Mouse (Mus musculus) limb, embryonic 14.5 days (tissue): ENCODE data around the gene Tnrc6c. TPM values are rescaled to one million over a fixed set of nuclear protein-coding genes. Genes with fewer than 3 reads are reported as not detected.

ENCODE experiments used
- ATAC-seq: fragments of 200-750 bp; cut with Nextera tagmentation; 2 replicates; pipeline ENCODE4 v1.8.0; 2017; ENCODE audit warnings: low read depth, moderate number of reproducible peaks, moderate TSS enrichment; ENCODE audit not compliant: low FRiP score
- DNase-seq: peaks from one replicate; pipeline ENCODE4 v3.0.0-alpha.2; 2015; ENCODE audit warnings: low spot score
- H3K27ac ChIP-seq: fragments of 300-500 bp; sonication (generic); replicated peaks from 2 replicates; pipeline ENCODE4 v1.5.1; 2014; ENCODE audit warnings: low read depth, mild to moderate bottlenecking, low read length, moderate library complexity, mixed read lengths
- H3K27me3 ChIP-seq: fragments of 300-500 bp; sonication (generic); 2 replicates; pipeline ENCODE4 v1.6.1; 2014; ENCODE audit warnings: low read length, mixed read lengths; ENCODE audit not compliant: control insufficient read depth, insufficient read depth
- H3K36me3 ChIP-seq: fragments of 300-500 bp; sonication (generic); 2 replicates; pipeline ENCODE4 v1.6.1; 2014; ENCODE audit warnings: mild to moderate bottlenecking, low read length, moderate library complexity, mixed read lengths; ENCODE audit not compliant: control insufficient read depth, insufficient read depth
- H3K4me1 ChIP-seq: fragments of 300-500 bp; sonication (generic); 2 replicates; pipeline ENCODE4 v1.6.1; 2014; ENCODE audit warnings: antibody characterized with exemption, low read length, mixed read lengths; ENCODE audit not compliant: control insufficient read depth, insufficient read depth
- H3K4me2 ChIP-seq: fragments of 300-500 bp; sonication (generic); replicated peaks from 2 replicates; pipeline ENCODE4 v1.6.1; 2014; ENCODE audit warnings: low read depth, mild to moderate bottlenecking, low read length, moderate library complexity; ENCODE audit not compliant: severe bottlenecking
- H3K4me3 ChIP-seq: fragments of 300-500 bp; sonication (generic); replicated peaks from 2 replicates; pipeline ENCODE4 v1.5.1; 2014; ENCODE audit warnings: low read length
- H3K9ac ChIP-seq: fragments of 300-500 bp; sonication (generic); 2 replicates; pipeline ENCODE4 v1.6.1; 2014; ENCODE audit warnings: mild to moderate bottlenecking, low read depth, low read length, moderate library complexity; ENCODE audit not compliant: severe bottlenecking
- H3K9me3 ChIP-seq: fragments of 300-500 bp; sonication (generic); 2 replicates; pipeline ENCODE4 v1.6.1; 2016; ENCODE audit warnings: low read length; ENCODE audit not compliant: control insufficient read depth
- POLR2A ChIP-seq: fragments of 200-500 bp; IDR thresholded peaks from 2 replicates; pipeline ENCODE4 v1.8.0; 2012; ENCODE audit warnings: inconsistent platforms, mild to moderate bottlenecking, moderate library complexity, borderline replicate concordance; ENCODE audit not compliant: insufficient read depth, insufficient read length; ENCODE audit errors: extremely low read depth
- WGBS: fragments of 180-500 bp; shearing (Covaris S2); extraction: QIAGEN DNeasy Blood & Tissue Kit; methylation state at CpG from one replicate; pipeline ENCODE4 v1.1.7; 2014; 5-methylcytosine and 5-hydroxymethylcytosine counted together
- polyA plus RNA-seq, 2 experiments: library from polyadenylated mRNA; depleted of rRNA in 1 of 2; stranded (reverse) in 1 of 2; unstranded in 1 of 2; fragments of >200 nt; fragmentation: Nextera tagmentation in 1 of 2; extraction: Ambion mirVana in 1 of 2; gene quantifications; 2 replicates each; pipeline versions ENCODE4 v1.2.1 to v1.2.3; 2012 to 2014

Tnrc6c gene
- polyA plus RNA-seq, 2 experiments = 18.1 to 34.7 TPM

DNA sequence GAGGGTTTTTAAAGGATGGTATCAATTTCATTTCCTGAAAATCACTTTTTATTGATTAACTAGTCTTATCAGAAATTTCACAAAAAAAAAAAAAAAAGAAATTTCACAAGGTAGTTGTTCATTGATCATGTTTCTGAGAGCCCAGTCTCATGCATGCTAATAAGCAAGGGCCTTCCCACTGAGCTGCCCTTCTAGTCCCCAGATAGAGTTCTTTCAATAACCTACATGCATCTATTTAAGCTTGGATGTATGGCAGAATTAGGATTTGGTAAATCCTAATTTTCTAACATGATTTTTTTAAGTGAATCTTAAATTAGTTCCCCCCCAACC lies 9.7 kb downstream of the Tnrc6c start:
- Histone ChIP-seq H3K9ac (no peak overlapping the region), H3K9me3 (no peaks in the 10 kb centered on the region), H3K4me3 (no peak overlapping the region), H3K27ac (no peak overlapping the region), H3K4me1 (peaks cover 13% of the 10 kb centered on the region), H3K27me3 (no peaks in the 10 kb centered on the region), H3K4me2 (no peak overlapping the region), H3K36me3 (no peaks in the 10 kb centered on the region)
- DNase-seq (no peak), ATAC-seq (no peak)
- no peak for TF ChIP-seq POLR2A

DNA sequence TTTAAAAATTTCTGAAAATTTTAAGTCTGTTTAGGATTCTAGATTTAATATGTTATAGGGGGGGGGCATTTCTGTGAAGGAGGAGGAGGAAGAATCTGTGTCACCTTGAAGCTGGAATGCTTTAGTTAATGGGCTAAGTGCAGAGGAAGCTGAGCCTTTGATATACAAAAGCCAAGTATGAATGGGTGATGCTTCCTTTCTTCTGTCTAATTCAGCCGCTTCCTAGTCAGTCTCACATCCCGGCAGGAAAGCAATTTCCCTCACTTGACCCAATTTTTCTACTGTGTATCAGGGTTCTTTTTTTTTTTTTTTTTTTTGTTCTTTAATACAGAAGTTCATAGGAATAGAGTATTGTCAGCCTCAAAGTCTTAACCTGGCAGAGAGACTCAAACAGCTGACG lies 11.1 kb downstream of the Tnrc6c start:
- H3K4me3 ChIP-seq = no peak overlapping the region
- peaks cover 7% of the 10 kb centered on the region for H3K4me1 ChIP-seq
- H3K27me3 ChIP-seq = no peaks in the 10 kb centered on the region
- no peak overlapping the region for H3K27ac ChIP-seq
- DNase-seq (no peak), ATAC-seq (no peak)
- H3K9me3 ChIP-seq = no peaks in the 10 kb centered on the region
- no peak overlapping the region for H3K9ac ChIP-seq
- WGBS = 84% methylated on average over 3 of the region's 3 CpGs
- no peak overlapping the region for H3K4me2 ChIP-seq
- TF ChIP-seq POLR2A = no peak
- no peaks in the 10 kb centered on the region for H3K36me3 ChIP-seq

GRCm38 (mm10) chr11:117666563-117666962 lies 12.5 kb downstream of the Tnrc6c start:
- ATAC-seq (no peak), DNase-seq (no peak)
- no peaks in the 10 kb centered on the region for H3K9me3 ChIP-seq
- H3K9ac ChIP-seq = no peak overlapping the region
- no peak overlapping the region for H3K27ac ChIP-seq
- no peaks in the 10 kb centered on the region for H3K36me3 ChIP-seq
- no peak for TF ChIP-seq POLR2A
- H3K4me3 ChIP-seq = no peak overlapping the region
- H3K27me3 ChIP-seq = no peaks in the 10 kb centered on the region
- H3K4me2 ChIP-seq = no peak overlapping the region
- peaks cover 4% of the 10 kb centered on the region for H3K4me1 ChIP-seq

DNA sequence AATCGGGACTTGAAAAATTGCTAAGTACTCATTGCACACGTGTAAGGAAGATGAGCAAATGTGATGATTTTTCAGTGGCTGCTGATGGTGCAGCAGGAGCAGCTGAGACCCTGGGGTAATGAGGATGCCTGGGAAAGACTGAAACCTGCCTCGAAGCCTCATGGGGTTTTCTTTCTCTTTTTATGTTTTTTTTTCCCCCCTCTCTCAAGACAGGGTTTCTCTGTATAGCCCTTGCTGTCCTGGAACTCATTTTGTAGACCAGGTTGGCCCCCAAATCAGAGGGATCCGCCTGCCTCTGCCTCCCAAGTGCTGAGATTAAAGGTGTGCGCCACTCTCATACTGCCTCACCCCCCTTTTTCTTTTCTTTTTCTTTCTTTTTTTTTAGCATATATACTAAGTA lies 13.1 kb downstream of the Tnrc6c start:
- no peaks in the 10 kb centered on the region for H3K9me3 ChIP-seq
- ATAC-seq = no peak
- 90% methylated on average over 5 of the region's 5 CpGs for WGBS
- H3K4me3 ChIP-seq = no peak overlapping the region
- no peak overlapping the region for H3K9ac ChIP-seq
- H3K36me3 ChIP-seq = no peaks in the 10 kb centered on the region
- H3K27me3 ChIP-seq = no peaks in the 10 kb centered on the region
- no peak for DNase-seq
- no peak overlapping the region for H3K27ac ChIP-seq
- H3K4me2 ChIP-seq = no peak overlapping the region
- peaks cover 8% of the 10 kb centered on the region for H3K4me1 ChIP-seq
- TF ChIP-seq POLR2A = no peak

GRCm38 (mm10) chr11:117667825-117668224 lies 13.7 kb downstream of the Tnrc6c start:
- Histone ChIP-seq H3K27me3 (no peaks in the 10 kb centered on the region), H3K4me3 (no peak overlapping the region), H3K4me2 (no peak overlapping the region), H3K27ac (no peak overlapping the region), H3K4me1 (peaks cover 8% of the 10 kb centered on the region), H3K9me3 (no peaks in the 10 kb centered on the region), H3K9ac (no peak overlapping the region), H3K36me3 (no peaks in the 10 kb centered on the region)
- DNase-seq = peak; percentile 30
- TF ChIP-seq POLR2A = no peak
- 54% methylated on average over 5 of the region's 5 CpGs for WGBS
- no peak for ATAC-seq

DNA sequence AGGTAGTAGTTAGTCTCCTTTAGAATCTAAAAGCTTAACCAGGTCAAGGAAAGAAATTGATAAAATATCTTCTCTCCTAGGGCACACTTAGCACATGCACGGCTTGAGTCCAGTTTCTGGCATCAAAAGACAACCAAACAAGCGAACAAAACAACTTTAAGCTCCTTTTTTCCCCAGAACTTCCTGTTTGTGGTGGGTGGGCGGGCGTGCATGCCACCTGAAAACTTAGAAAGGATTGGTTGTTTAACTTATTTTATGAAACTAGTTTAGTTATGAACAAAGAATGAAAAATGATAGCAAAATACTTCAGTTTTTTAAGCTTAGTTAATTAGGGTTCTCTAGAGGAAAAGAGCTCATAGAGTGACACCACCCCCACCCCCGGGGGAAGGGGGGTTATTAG lies 17.5 kb downstream of the Tnrc6c start:
- H3K4me1 ChIP-seq = peaks cover 8% of the 10 kb centered on the region
- no peak overlapping the region for H3K4me3 ChIP-seq
- DNase-seq (no peak), ATAC-seq (no peak)
- no peaks in the 10 kb centered on the region for H3K36me3 ChIP-seq
- no peak overlapping the region for H3K9ac ChIP-seq
- H3K27me3 ChIP-seq = no peaks in the 10 kb centered on the region
- no peaks in the 10 kb centered on the region for H3K9me3 ChIP-seq
- H3K27ac ChIP-seq = no peak overlapping the region
- 67% methylated on average over 5 of the region's 5 CpGs for WGBS
- no peak overlapping the region for H3K4me2 ChIP-seq
- TF ChIP-seq POLR2A = no peak
